Mouse (Mus musculus) gastrocnemius, adult 2 months (tissue): ENCODE data around the gene Krt84. TPM values are rescaled to one million over a fixed set of nuclear protein-coding genes. Genes with fewer than 3 reads are reported as not detected.

ENCODE experiments used
- DNase-seq: peaks from one replicate; pipeline ENCODE4 v3.0.0; 2022
- H3K27ac ChIP-seq: fragments of 200-600 bp; 2 replicates; pipeline ENCODE4 v1.8.1; 2022; ENCODE audit warnings: mild to moderate bottlenecking
- H3K4me3 ChIP-seq: fragments of 200-600 bp; 2 replicates; pipeline ENCODE4 v1.8.1; 2022; ENCODE audit warnings: mild to moderate bottlenecking, moderate library complexity
- CTCF ChIP-seq: fragments of 200-600 bp; IDR thresholded peaks from 2 replicates; pipeline ENCODE4 v1.8.1; 2022; ENCODE audit warnings: antibody characterized with exemption, mild to moderate bottlenecking, moderate library complexity
- intact Hi-C: fragments of 180-260 bp; cut with DNase I; formaldehyde crosslinking; loops from one replicate; pipeline ENCODE4 v1.15.1; 2025
- microRNA-seq: library from miRNA; unstranded; fragments of <30 nt; microRNA quantifications from one replicate; pipeline ENCODE4 v1.2.0, GENCODE M21; 2021
- total RNA-seq, 2 experiments: library from RNA; stranded (reverse); gene quantifications; 2 replicates each; pipeline ENCODE4 v1.2.3; 2021

Krt84 gene
- total RNA-seq, 2 experiments from 2014 or later: not detected

DNA sequence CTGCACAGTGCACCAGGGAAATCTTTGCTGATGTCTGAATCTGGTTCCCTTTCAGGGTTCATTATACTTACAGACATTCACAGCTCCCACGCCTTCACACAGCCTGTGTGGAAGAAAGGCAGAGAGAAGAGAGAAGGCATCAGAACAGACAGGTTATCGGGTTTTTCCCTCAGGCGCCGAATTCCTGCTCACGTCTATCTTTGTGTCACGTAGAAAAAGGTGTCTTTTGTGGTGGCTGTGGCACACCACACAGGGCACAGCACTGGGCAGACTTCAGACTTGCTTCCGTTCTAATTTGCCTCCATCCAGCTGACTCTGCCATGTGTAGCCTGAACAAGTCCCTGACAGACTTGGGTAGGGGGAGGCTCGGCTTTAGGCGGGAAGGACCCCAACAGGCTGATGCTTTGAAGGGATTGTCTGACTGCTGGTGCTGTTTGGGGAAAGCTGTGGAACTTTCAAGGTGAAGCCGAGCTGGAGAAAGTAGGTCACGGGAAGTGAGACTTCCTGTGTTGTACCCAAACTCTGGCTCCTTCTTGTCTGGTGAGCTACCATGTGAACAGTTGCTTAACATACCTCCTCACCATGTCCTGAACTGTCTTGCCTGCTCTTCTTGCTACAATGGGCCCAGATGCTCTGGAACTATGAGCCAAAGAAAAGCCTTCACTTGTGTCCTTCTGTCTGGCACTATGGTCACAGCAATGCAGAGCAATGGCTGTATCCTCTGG, 46.5 kb downstream of the Krt84 start:
- intact Hi-C loops: no loop called here
- Histone ChIP-seq H3K4me3 (no peak overlapping the region), H3K27ac (no peak overlapping the region)
- no peak for DNase-seq
- no peak for TF ChIP-seq CTCF

GRCm38 (mm10) chr15:101484939-101485338, 47.7 kb downstream of the Krt84 start:
- H3K27ac ChIP-seq: no peak overlapping the region
- no peak for TF ChIP-seq CTCF
- no peak for DNase-seq
- H3K4me3 ChIP-seq: no peak overlapping the region
- intact Hi-C loops: no loop called here

DNA sequence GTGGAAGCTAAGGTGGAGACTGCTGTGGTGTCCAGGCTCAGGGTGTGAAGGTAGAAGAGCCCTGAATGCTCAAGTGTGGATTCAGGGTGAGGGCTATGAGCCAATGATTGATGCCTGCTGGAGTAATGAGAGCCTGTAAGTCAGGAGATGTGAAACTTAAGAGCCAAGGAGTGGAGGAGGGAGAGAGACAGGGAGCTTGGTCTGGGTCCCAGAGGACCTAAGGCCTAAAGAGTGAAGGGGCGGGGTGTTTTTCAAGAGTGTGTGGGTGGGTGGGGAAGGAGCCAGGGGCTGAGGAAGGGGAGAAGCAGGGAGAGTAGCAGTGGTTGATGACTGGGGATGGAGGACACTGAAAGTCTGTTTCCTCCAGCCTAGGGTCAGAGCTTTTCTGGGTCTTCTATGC, 49.0 kb downstream of the Krt84 start:
- no peak for TF ChIP-seq CTCF
- DNase-seq: no peak
- intact Hi-C loops: no loop called here
- no peak overlapping the region for H3K27ac ChIP-seq
- H3K4me3 ChIP-seq: no peak overlapping the region

DNA sequence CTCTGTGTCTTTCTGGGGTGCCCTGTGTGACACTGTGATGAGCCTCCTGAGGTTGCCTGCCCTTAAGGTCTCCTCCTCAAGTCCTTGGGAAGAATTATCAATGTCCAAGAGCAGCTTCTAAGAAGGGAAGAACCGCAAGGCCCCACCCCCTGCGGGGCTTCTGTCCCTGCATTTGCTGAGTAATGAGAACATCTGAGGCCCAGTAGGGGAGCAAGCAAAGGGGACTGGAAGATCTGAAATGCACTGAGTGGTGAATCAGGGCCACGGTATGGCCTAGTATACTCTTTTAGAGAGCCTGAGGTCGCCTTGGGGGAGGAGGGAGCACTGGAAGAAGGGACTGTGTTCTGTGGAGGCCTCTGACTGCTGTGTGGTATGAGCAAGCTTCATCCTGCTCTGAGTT, 50.6 kb downstream of the Krt84 start:
- no peak overlapping the region for H3K4me3 ChIP-seq
- no peak for TF ChIP-seq CTCF
- H3K27ac ChIP-seq: no peak overlapping the region
- intact Hi-C loops: no loop called here
- no peak for DNase-seq

DNA sequence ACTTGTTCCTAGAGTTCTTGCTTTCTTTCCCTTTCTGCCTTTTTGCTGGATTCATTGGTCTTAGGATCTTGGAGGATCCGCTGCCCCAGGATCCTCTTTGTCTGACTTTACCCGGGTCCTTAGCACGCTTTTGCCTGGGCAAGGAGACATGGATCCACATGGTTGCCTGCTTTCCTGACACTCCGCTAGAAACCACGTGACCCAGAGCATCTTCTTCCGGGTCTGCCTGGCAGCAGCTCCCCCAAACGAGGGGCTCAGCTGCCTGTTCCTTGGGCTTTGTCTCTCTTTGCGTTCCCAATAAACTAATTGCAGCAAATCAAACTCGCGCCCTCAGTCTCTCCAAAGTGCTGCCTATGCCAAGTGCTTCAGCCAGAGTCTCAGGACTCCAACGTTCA, 53.0 kb downstream of the Krt84 start:
- no peak for TF ChIP-seq CTCF
- no peak for DNase-seq
- intact Hi-C loops: no loop called here
- H3K4me3 ChIP-seq: peak overlapping the region; percentile 56
- H3K27ac ChIP-seq: no peak overlapping the region

GRCm38 (mm10) chr15:101479007-101479665, 53.5 kb downstream of the Krt84 start:
- Histone ChIP-seq H3K4me3 (peak overlapping the region; percentile 56), H3K27ac (no peak overlapping the region)
- intact Hi-C loops: no loop called here
- DNase-seq: peak; percentile 62
- TF ChIP-seq CTCF: peak; percentile 61

Small RNAs within 50 kb of the gene (microRNA-seq; reads per million reads assigned to microRNA genes)
- not detected for gene Gm44393
- not detected for gene Gm44460

Other genes starting within 250 kb of the Krt84 start
- gene Atg101, start 248.5 kb downstream of the Krt84 start, total RNA-seq: 10 to 100 TPM; 23.7 to 32.4 TPM
- gene 6030408B16Rik, start 239.6 kb downstream of the Krt84 start, total RNA-seq: under 1 TPM; 0.20 to 0.36 TPM
- 1 to 10 TPM; 1.6 to 2.5 TPM for gene Krt80, start 162.7 kb downstream of the Krt84 start, total RNA-seq
- gene Krt7, start 121.8 kb downstream of the Krt84 start, total RNA-seq: not detected
- gene Krt87, start 94.0 kb downstream of the Krt84 start, total RNA-seq: not detected
- gene Krt88, start 85.1 kb downstream of the Krt84 start, total RNA-seq: not detected
- not detected for gene Krt81, start 69.1 kb downstream of the Krt84 start, total RNA-seq
- not detected for gene Krt86, start 59.3 kb downstream of the Krt84 start, total RNA-seq
- not detected for gene Krt83, start 41.3 kb downstream of the Krt84 start, total RNA-seq
- gene Gm49425, start 15.6 kb downstream of the Krt84 start, total RNA-seq: not detected
- not detected for gene Krt82, start 17.8 kb upstream of the Krt84 start, total RNA-seq
- not detected for gene Krt90, start 30.1 kb upstream of the Krt84 start, total RNA-seq
- not detected for gene Krt75, start 41.1 kb upstream of the Krt84 start, total RNA-seq
- not detected for gene Gm5414, start 95.4 kb upstream of the Krt84 start, total RNA-seq
- not detected for gene Gm5478, start 114.6 kb upstream of the Krt84 start, total RNA-seq
- gene Krt6b, start 147.5 kb upstream of the Krt84 start, total RNA-seq: not detected
- gene Krt6a, start 161.5 kb upstream of the Krt84 start, total RNA-seq: not detected
- not detected for gene Krt5, start 180.1 kb upstream of the Krt84 start, total RNA-seq
- gene Krt71, start 210.3 kb upstream of the Krt84 start, total RNA-seq: not detected